Mouse (Mus musculus): ENCODE results near the gene Fgfr2. TPM values are rescaled to one million over a fixed set of nuclear protein-coding genes. Genes with fewer than 3 reads are reported as not detected.

Gene Fgfr2
- polyA plus RNA-seq, 1 experiment from 2014 or later, result 92.0 TPM

DNA sequence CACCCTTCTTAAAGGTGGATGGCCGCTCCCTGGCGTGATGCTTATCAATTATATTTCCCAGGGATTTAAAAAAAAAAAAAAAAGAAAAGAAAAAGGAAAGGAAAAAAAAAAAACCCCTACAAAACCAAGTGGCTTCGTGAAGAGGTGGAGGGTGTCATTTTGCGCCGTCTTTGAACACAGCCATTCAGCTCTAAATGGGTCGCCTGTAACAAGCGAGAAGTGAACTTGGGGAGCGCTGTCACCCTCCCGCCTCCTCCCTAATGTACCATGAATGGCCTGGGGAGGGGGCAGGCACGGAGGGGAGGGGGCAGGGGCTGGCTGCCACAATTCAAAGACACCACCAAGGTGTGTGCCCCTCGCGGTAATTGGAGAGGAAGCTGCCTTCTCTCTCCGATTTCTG lies 1478.6 kb downstream of the Fgfr2 start:
- no peaks in the 10 kb centered on the region for H3K9me3 ChIP-seq (ENCODE audit: control insufficient read depth, low read length)
- WGBS, result 3% methylated on average over 13 of the region's 13 CpGs
- peaks cover 11% of the 10 kb centered on the region for H3K4me1 ChIP-seq (ENCODE audit: control insufficient read depth, insufficient read depth, low read length)
- H3K27ac ChIP-seq (ENCODE audit: low read depth, low read length), result no peak overlapping the region
- no peak overlapping the region for H3K9ac ChIP-seq (ENCODE audit: low read length)
- peaks cover 39% of the 10 kb centered on the region for H3K27me3 ChIP-seq (ENCODE audit: control insufficient read depth, insufficient read depth, low read length)
- H3K4me3 ChIP-seq (ENCODE audit: low read depth, low read length), result 0 out of 2 replicates have a peak overlapping the region, but pooled peaks have one; percentile 13
- no peaks in the 10 kb centered on the region for H3K36me3 ChIP-seq (ENCODE audit: control insufficient read depth, insufficient read depth, low read length)
- ATAC-seq (ENCODE audit: low FRiP score), result no peak
- H3K4me2 ChIP-seq, result peak overlapping the region; percentile 32; the same call in 1 of the 2 replicates
- peak; percentile 83 for DNase-seq (ENCODE audit: low spot score, missing footprints)

DNA sequence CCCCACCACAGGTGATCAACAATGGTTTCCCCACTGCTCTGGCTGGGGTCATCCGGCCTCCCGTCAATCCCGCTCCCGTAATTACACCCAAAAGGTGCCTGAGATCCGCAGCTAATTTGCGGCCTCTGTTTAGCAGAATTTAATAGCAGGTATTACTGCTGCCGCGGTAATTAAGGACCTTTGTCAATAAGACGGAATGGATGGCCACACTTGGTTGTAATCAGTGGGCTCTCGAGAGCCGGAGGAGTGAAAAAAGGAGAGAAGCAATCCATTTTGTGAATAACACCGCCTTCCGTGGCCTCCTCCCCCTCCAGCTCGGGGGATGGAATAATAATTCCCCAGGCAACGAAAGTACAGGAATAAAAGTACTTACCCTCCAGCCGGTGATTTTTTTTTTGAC lies 1479.1 kb downstream of the Fgfr2 start:
- WGBS, result under 1% methylated on average over 16 of the region's 16 CpGs
- Histone ChIP-seq H3K9me3 (ENCODE audit: control insufficient read depth, low read length) (no peaks in the 10 kb centered on the region), H3K9ac (ENCODE audit: low read length) (no peak overlapping the region), H3K4me2 (peak overlapping the region; percentile 32), H3K36me3 (ENCODE audit: control insufficient read depth, insufficient read depth, low read length) (no peaks in the 10 kb centered on the region), H3K4me1 (ENCODE audit: control insufficient read depth, insufficient read depth, low read length) (peaks cover 11% of the 10 kb centered on the region), H3K27me3 (ENCODE audit: control insufficient read depth, insufficient read depth, low read length) (peaks cover 39% of the 10 kb centered on the region), H3K4me3 (ENCODE audit: low read depth, low read length) (peak overlapping the region; percentile 13; the same call in 1 of the 2 replicates), H3K27ac (ENCODE audit: low read depth, low read length) (no peak overlapping the region)
- DNase-seq (ENCODE audit: low spot score, missing footprints), result peak; percentile 93
- ATAC-seq (ENCODE audit: low FRiP score), result no peak

DNA sequence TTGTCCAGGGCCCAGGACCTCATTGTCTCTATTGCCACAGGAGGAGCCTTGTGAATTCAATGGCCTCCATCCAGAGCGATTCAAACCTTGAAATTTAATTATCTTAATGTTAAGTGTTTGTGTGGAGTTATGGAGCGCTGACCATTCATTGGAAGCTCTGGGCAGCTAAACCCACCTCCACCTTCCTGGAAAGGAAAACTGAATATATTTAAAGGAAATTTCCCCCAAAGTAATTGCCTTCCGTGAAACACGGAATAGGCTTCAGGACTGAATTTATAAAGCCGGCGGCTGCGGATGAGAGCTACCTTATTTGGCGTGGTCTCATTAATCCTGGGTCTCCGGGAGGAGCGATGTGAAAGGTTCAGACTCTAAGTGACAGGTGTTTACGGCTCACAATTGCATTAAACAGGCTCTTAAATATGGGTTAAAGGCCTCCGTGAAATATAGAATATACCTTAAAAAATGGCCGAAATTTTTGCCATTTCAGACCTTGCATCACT lies 1479.8 kb downstream of the Fgfr2 start:
- 15% methylated on average over 13 of the region's 13 CpGs for WGBS
- Histone ChIP-seq H3K9ac (ENCODE audit: low read length) (no peak overlapping the region), H3K4me3 (ENCODE audit: low read depth, low read length) (no peak overlapping the region), H3K4me1 (ENCODE audit: control insufficient read depth, insufficient read depth, low read length) (peaks cover 11% of the 10 kb centered on the region), H3K27ac (ENCODE audit: low read depth, low read length) (no peak overlapping the region), H3K36me3 (ENCODE audit: control insufficient read depth, insufficient read depth, low read length) (no peaks in the 10 kb centered on the region), H3K27me3 (ENCODE audit: control insufficient read depth, insufficient read depth, low read length) (peaks cover 39% of the 10 kb centered on the region), H3K4me2 (peak overlapping the region; percentile 32; the same call in 1 of the 2 replicates), H3K9me3 (ENCODE audit: control insufficient read depth, low read length) (no peaks in the 10 kb centered on the region)
- no peak for ATAC-seq (ENCODE audit: low FRiP score)
- DNase-seq (ENCODE audit: low spot score, missing footprints), result peak; percentile 91

DNA sequence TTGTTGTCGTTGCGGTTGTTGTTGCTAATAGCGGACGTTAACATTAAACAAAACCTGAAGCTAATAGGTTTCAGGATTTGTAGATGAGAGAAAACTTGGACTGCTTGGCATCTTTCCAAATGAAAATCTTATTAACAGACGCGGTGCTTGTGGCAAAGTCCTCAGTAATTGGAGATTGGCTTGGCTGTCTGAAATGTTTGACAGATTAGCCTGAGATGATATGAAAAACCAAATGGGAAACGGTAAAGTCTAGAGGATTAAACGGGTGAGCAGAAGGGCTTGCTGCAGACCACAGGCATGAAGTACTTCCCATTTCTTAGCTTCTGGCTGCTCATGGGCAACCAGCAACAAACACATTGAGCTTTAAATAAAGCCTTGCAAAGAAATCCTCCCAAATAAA lies 1493.6 kb downstream of the Fgfr2 start:
- no peak for ATAC-seq (ENCODE audit: low FRiP score)
- Histone ChIP-seq H3K4me2 (no peak overlapping the region), H3K9ac (ENCODE audit: low read length) (no peak overlapping the region), H3K36me3 (ENCODE audit: control insufficient read depth, insufficient read depth, low read length) (no peaks in the 10 kb centered on the region), H3K4me1 (ENCODE audit: control insufficient read depth, insufficient read depth, low read length) (no peaks in the 10 kb centered on the region), H3K4me3 (ENCODE audit: low read depth, low read length) (no peak overlapping the region), H3K9me3 (ENCODE audit: control insufficient read depth, low read length) (no peaks in the 10 kb centered on the region), H3K27me3 (ENCODE audit: control insufficient read depth, insufficient read depth, low read length) (no peaks in the 10 kb centered on the region; the same call in 1 of the 2 replicates), H3K27ac (ENCODE audit: low read depth, low read length) (no peak overlapping the region)
- DNase-seq (ENCODE audit: low spot score, missing footprints), result no peak
- WGBS, result 86% methylated on average over 8 of the region's 8 CpGs

DNA sequence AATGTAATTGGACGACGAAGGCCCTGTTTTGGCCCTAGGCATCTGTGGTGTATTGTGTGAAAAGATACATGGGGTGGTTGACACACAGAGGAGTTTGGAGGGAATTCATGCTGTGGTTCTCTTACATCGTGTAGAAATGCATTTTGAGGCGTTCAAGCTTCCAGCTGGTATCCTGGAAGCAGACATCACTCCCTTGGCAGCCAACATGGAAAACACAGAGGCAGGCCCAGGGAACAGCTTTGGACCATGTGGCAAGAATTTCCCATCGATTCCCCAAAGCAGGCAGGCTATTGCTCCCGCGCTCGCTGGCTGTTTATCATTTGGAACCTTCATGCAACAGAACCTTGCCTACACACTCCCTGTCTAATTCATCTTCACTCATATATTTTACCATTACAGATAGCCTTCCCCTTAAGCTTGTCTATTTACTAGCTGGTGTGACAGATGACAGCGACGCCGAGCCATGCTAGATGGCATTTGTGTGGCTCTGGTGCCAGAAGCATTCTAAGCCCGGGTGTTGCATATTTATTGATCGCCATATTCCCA lies 1494.2 kb downstream of the Fgfr2 start:
- Histone ChIP-seq H3K4me2 (no peak overlapping the region), H3K36me3 (ENCODE audit: control insufficient read depth, insufficient read depth, low read length) (no peaks in the 10 kb centered on the region), H3K9me3 (ENCODE audit: control insufficient read depth, low read length) (no peaks in the 10 kb centered on the region), H3K27me3 (ENCODE audit: control insufficient read depth, insufficient read depth, low read length) (no peaks in the 10 kb centered on the region; the same call in 1 of the 2 replicates), H3K9ac (ENCODE audit: low read length) (no peak overlapping the region), H3K4me3 (ENCODE audit: low read depth, low read length) (no peak overlapping the region), H3K4me1 (ENCODE audit: control insufficient read depth, insufficient read depth, low read length) (no peaks in the 10 kb centered on the region), H3K27ac (ENCODE audit: low read depth, low read length) (no peak overlapping the region)
- ATAC-seq (ENCODE audit: low FRiP score) (no peak), DNase-seq (ENCODE audit: low spot score, missing footprints) (peak; percentile 39)
- WGBS, result 91% methylated on average over 13 of the region's 13 CpGs

DNA sequence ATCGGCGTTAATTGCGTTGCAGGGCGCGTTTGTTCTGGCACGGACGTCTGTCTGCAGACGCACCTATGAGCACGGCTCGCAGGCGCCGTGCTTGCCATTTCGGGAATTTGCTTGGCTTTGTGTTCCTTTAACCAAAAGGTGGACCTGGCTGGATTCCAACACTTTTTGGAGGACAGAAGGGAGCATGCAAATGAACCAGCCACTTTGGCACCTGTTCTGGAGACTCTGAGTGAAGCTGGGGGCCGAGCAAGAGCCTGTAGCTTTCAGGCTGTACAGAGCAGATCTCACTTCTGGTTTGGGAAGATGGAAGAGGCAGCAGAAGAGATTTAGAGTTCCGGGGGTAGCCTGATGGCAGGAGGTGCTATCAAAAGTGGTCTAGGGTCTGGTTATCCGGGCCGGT lies 1494.8 kb downstream of the Fgfr2 start:
- no peaks in the 10 kb centered on the region for H3K9me3 ChIP-seq (ENCODE audit: control insufficient read depth, low read length)
- H3K27ac ChIP-seq (ENCODE audit: low read depth, low read length), result no peak overlapping the region
- H3K4me1 ChIP-seq (ENCODE audit: control insufficient read depth, insufficient read depth, low read length), result no peaks in the 10 kb centered on the region
- DNase-seq (ENCODE audit: low spot score, missing footprints) (peak; percentile 37), ATAC-seq (ENCODE audit: low FRiP score) (no peak)
- no peak overlapping the region for H3K4me2 ChIP-seq
- WGBS, result 92% methylated on average over 17 of the region's 17 CpGs
- no peak overlapping the region for H3K4me3 ChIP-seq (ENCODE audit: low read depth, low read length)
- no peaks in the 10 kb centered on the region; the same call in 1 of the 2 replicates for H3K27me3 ChIP-seq (ENCODE audit: control insufficient read depth, insufficient read depth, low read length)
- H3K36me3 ChIP-seq (ENCODE audit: control insufficient read depth, insufficient read depth, low read length), result no peaks in the 10 kb centered on the region
- no peak overlapping the region for H3K9ac ChIP-seq (ENCODE audit: low read length)

DNA sequence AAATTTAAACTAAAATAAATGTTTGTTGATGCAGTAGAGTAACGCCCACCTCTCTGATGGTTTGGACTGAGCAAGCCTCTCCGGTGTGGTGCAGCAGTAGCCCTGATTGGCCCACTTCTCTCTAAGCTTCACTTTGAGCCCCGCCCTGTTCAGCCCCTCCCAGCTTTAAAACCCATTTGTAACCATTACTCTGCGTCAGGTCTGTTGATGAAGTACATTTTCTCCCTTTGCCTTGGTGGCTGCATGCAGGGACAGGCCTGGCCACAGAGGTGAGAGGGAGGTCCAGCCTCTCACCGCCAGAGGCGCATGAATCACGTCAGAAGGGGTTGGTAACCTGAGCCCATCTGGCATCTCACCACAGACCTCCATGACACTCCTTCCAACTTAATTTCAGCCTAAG lies 1513.5 kb downstream of the Fgfr2 start:
- H3K27ac ChIP-seq (ENCODE audit: low read depth, low read length), result no peak overlapping the region
- ATAC-seq (ENCODE audit: low FRiP score) (no peak), DNase-seq (ENCODE audit: low spot score, missing footprints) (no peak)
- no peaks in the 10 kb centered on the region for H3K9me3 ChIP-seq (ENCODE audit: control insufficient read depth, low read length)
- H3K36me3 ChIP-seq (ENCODE audit: control insufficient read depth, insufficient read depth, low read length), result no peaks in the 10 kb centered on the region
- H3K4me1 ChIP-seq (ENCODE audit: control insufficient read depth, insufficient read depth, low read length), result no peaks in the 10 kb centered on the region
- WGBS, result 45% methylated on average over 7 of the region's 7 CpGs
- H3K9ac ChIP-seq (ENCODE audit: low read length), result no peak overlapping the region
- H3K4me2 ChIP-seq, result no peak overlapping the region
- H3K27me3 ChIP-seq (ENCODE audit: control insufficient read depth, insufficient read depth, low read length), result no peaks in the 10 kb centered on the region
- H3K4me3 ChIP-seq (ENCODE audit: low read depth, low read length), result no peak overlapping the region

DNA sequence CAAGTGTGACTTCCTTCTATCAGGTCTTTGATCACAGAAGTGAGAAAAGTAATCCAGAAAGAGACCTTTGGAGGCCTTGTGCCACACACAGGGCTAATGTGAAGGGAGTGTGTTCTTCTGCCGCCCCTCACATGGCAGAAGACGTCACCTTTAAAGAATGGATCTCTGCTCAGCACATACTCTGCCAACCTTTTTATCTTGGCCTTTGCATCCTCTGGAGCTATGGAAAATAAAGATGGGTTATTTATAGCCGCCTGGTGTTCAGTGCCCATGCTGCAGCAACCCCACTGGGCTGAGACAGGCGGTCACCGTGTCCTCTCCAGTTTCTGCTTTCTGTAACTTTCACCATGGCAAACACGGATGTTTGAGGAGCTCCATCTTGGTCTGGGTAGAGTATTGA lies 1515.1 kb downstream of the Fgfr2 start:
- WGBS, result 86% methylated on average over 6 of the region's 6 CpGs
- H3K9ac ChIP-seq (ENCODE audit: low read length), result no peak overlapping the region
- ATAC-seq (ENCODE audit: low FRiP score), result no peak

DNA sequence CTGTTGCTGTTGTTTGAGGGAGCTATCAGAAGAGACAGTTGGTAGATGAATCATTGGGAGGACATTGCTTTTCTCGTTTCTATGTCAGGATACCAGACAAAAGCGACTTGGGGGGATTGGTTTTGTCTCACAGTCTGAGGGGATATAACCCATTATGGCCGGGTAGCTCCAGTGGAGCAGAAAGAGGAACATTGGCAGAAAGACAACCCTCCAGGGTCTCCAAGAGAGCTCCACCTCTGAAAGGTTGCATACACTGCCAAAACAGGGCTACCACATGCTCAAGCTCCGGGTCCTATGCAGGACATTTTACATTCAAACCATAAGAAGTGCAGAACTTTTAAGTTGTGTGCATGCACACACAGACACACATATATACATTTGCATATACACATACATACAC lies 1517.7 kb downstream of the Fgfr2 start:
- Histone ChIP-seq H3K4me1 (ENCODE audit: control insufficient read depth, insufficient read depth, low read length) (0 out of 2 replicates have a peak, but pooled peaks cover 3% of the 10 kb centered on the region), H3K4me3 (ENCODE audit: low read depth, low read length) (no peak overlapping the region), H3K27me3 (ENCODE audit: control insufficient read depth, insufficient read depth, low read length) (peaks cover 11% of the 10 kb centered on the region), H3K27ac (ENCODE audit: low read depth, low read length) (no peak overlapping the region), H3K9me3 (ENCODE audit: control insufficient read depth, low read length) (no peaks in the 10 kb centered on the region), H3K9ac (ENCODE audit: low read length) (no peak overlapping the region), H3K4me2 (no peak overlapping the region), H3K36me3 (ENCODE audit: control insufficient read depth, insufficient read depth, low read length) (no peaks in the 10 kb centered on the region)
- 67% methylated on average over 4 of the region's 4 CpGs for WGBS
- no peak for ATAC-seq (ENCODE audit: low FRiP score)
- peak; percentile 54 for DNase-seq (ENCODE audit: low spot score, missing footprints)

More for the DNA sequence above, 1515.1 kb downstream of the Fgfr2 start:
- 0 out of 2 replicates have a peak, but pooled peaks cover 2% of the 10 kb centered on the region for H3K4me1 ChIP-seq (ENCODE audit: control insufficient read depth, insufficient read depth, low read length)
- no peaks in the 10 kb centered on the region for H3K9me3 ChIP-seq (ENCODE audit: control insufficient read depth, low read length)
- H3K4me3 ChIP-seq (ENCODE audit: low read depth, low read length), result no peak overlapping the region
- no peak overlapping the region for H3K4me2 ChIP-seq
- no peak for DNase-seq (ENCODE audit: low spot score, missing footprints)
- H3K27ac ChIP-seq (ENCODE audit: low read depth, low read length), result no peak overlapping the region
- no peaks in the 10 kb centered on the region for H3K36me3 ChIP-seq (ENCODE audit: control insufficient read depth, insufficient read depth, low read length)
- H3K27me3 ChIP-seq (ENCODE audit: control insufficient read depth, insufficient read depth, low read length), result no peaks in the 10 kb centered on the region
